Mouse (Mus musculus) heart, postnatal 0 days (tissue): Measurements from ENCODE around the gene Entpd8. TPM values are rescaled to one million over a fixed set of nuclear protein-coding genes. Genes with fewer than 3 reads are reported as not detected.

Source experiments
- ATAC-seq: fragments of 200-750 bp; cut with Nextera tagmentation; 2 replicates; pipeline ENCODE4 v1.8.0; 2017; ENCODE audit warnings: low read depth, moderate number of reproducible peaks, moderate library complexity; ENCODE audit not compliant: insufficient read depth
- DNase-seq: peaks from one replicate; pipeline ENCODE4 v3.0.0-alpha.2; 2016; ENCODE audit warnings: low spot score
- H3K27ac ChIP-seq: fragments of 300-500 bp; sonication (generic); 2 replicates; pipeline ENCODE4 v1.5.1; 2014; ENCODE audit warnings: low read depth, mild to moderate bottlenecking
- H3K27me3 ChIP-seq: fragments of 300-500 bp; sonication (generic); 2 replicates; pipeline ENCODE4 v1.6.1; 2014; ENCODE audit warnings: low read length, mixed read lengths; ENCODE audit not compliant: control insufficient read depth, insufficient read depth
- H3K36me3 ChIP-seq: fragments of 300-500 bp; sonication (generic); replicated peaks from 2 replicates; pipeline ENCODE4 v1.6.1; 2014; ENCODE audit warnings: low read length, mixed read lengths; ENCODE audit not compliant: control insufficient read depth, insufficient read depth
- H3K4me1 ChIP-seq: fragments of 300-500 bp; sonication (generic); 2 replicates; pipeline ENCODE4 v1.6.1; 2014; ENCODE audit warnings: antibody characterized with exemption; ENCODE audit not compliant: control insufficient read depth, insufficient read depth
- H3K4me2 ChIP-seq: fragments of 300-500 bp; sonication (generic); 2 replicates; pipeline ENCODE4 v1.6.1; 2014; ENCODE audit warnings: low read depth, mild to moderate bottlenecking, low read length, moderate library complexity
- H3K4me3 ChIP-seq: fragments of 300-500 bp; sonication (generic); 2 replicates; pipeline ENCODE4 v1.5.1; 2014; ENCODE audit warnings: low read depth, low read length
- H3K9ac ChIP-seq: fragments of 300-500 bp; sonication (generic); replicated peaks from 2 replicates; pipeline ENCODE4 v1.6.1; 2014; ENCODE audit warnings: low read depth, low read length, mixed read lengths
- H3K9me3 ChIP-seq: fragments of 300-500 bp; sonication (generic); replicated peaks from 2 replicates; pipeline ENCODE4 v1.6.1; 2016; ENCODE audit warnings: low read length; ENCODE audit not compliant: control insufficient read depth
- CTCF ChIP-seq: IDR thresholded peaks from 2 replicates; pipeline ENCODE4 v1.5.1; 2016; ENCODE audit warnings: antibody characterized with exemption, control low read depth, low read depth
- EP300 ChIP-seq: IDR thresholded peaks from 2 replicates; pipeline ENCODE4 v1.6.1; 2016; ENCODE audit warnings: antibody characterized with exemption, low read depth
- WGBS: fragments of 180-500 bp; shearing (Covaris S2); extraction: QIAGEN DNeasy Blood & Tissue Kit; methylation state at CpG from one replicate; pipeline ENCODE4 v1.1.7; 2014; 5-methylcytosine and 5-hydroxymethylcytosine counted together
- polyA plus RNA-seq: library from polyadenylated mRNA; unstranded; fragments of >200 nt; fragmentation: Nextera tagmentation; extraction: Ambion mirVana; gene quantifications from 2 replicates; pipeline ENCODE4 v1.2.1, GENCODE M21; 2015
- total RNA-seq: library from RNA; depleted of rRNA; stranded (reverse); fragments of >200 nt; gene quantifications from 2 replicates; pipeline ENCODE4 v1.2.3, GENCODE M21; 2014; ENCODE audit warnings: low replicate concordance

The Entpd8 gene
- total and polyA plus RNA-seq, 2 experiments from 2014 or later = not detected

DNA sequence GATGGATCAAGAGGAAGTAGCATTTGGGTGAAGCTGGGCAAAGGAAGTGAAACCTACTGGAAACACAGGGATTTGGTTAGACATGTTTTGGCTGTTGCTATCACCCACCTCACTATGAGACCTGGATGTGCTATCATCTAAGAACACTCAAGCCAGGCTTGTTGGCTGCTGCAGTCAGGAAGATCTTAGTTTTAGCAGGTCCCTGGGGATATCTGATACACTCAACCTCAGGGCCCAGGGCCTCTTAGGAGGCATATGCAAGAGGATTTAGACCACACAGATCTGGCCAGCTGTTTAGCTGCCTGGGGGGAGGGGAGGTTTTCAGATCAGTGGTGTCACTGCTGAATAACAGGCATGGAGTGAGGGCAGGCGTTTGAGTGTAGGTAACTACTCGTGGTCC lies 35.3 kb downstream of the Entpd8 start:
- H3K4me3 ChIP-seq = no peak overlapping the region
- TF ChIP-seq CTCF = no peak
- TF ChIP-seq EP300 = no peak
- H3K9me3 ChIP-seq = no peaks in the 10 kb centered on the region
- H3K4me2 ChIP-seq = no peak overlapping the region
- ATAC-seq (no peak), DNase-seq (no peak)
- no peaks in the 10 kb centered on the region for H3K27me3 ChIP-seq
- H3K27ac ChIP-seq = no peak overlapping the region
- H3K9ac ChIP-seq = no peak overlapping the region
- WGBS = 33% methylated on average over 2 of the region's 2 CpGs
- no peaks in the 10 kb centered on the region for H3K36me3 ChIP-seq
- peaks cover 6% of the 10 kb centered on the region; the same call in 1 of the 2 replicates for H3K4me1 ChIP-seq

DNA sequence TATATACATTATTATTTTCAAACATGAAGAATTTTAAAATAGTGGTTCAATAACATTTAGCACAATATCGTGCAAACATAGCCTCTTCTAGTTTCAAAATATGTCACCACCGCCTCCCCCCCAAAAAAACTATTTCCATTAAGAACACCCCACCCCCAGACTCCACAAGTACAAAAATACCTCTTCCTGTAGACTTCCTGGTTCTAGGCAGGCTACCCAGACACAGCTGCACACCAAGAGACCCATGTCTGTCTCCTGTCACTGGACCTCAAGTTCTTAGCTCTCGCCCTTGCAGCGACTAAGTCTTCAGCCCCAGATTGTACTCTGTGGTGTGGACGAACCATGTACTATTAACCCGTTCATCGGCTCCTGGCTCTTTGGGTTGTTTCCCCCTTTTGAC lies 40.9 kb downstream of the Entpd8 start:
- no peak for ATAC-seq
- WGBS = 56% methylated on average over 7 of the region's 7 CpGs
- H3K9ac ChIP-seq = no peak overlapping the region
- no peak overlapping the region for H3K4me3 ChIP-seq
- no peaks in the 10 kb centered on the region for H3K4me1 ChIP-seq
- no peak overlapping the region for H3K27ac ChIP-seq
- H3K9me3 ChIP-seq = no peaks in the 10 kb centered on the region
- no peak for DNase-seq
- H3K27me3 ChIP-seq = no peaks in the 10 kb centered on the region
- no peak overlapping the region for H3K4me2 ChIP-seq
- no peak for TF ChIP-seq CTCF
- H3K36me3 ChIP-seq = no peaks in the 10 kb centered on the region

DNA sequence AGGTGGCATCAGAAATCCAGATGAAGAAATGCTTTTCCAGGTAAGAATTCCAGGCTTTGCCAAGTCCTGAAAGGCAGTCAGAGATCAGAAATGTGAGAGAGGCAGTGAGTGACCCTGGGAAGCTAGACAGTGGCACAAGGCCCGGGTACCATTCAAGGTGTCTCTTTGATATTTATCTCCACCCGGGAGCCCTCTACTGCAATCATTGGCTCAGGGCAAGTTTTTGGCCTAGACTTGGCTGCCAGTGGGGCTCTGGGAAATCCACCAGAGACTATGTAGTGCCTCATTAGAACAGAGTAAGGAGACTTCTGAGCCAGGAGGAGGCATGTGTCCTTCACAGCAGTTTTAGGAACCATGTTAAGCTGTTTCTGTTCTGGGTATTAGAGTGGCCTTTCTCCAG lies 42.6 kb downstream of the Entpd8 start:
- WGBS = 51% methylated on average over 2 of the region's 2 CpGs
- DNase-seq = no peak
- H3K4me3 ChIP-seq = no peak overlapping the region

DNA sequence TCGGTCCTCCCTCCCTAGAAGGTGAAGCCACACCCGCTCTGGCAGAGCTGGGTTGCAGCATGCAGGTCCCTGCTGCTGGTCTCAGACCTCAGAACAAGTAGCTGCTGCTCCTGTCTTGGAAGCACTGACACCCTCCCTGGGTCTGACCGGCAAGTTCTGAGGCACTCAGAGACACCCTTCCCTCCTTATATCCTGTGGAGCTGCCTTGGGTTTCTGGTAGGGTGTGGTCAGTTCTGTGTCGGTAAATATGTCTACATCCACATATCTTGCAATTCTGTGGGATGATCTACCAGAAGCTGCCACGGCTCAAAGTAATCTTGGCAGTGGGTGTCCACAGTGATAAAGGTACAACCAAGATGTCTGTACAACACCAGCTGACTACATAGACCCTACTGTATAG lies 43.4 kb downstream of the Entpd8 start:
- Histone ChIP-seq H3K27me3 (no peaks in the 10 kb centered on the region), H3K36me3 (no peaks in the 10 kb centered on the region), H3K4me2 (no peak overlapping the region), H3K27ac (no peak overlapping the region), H3K9ac (no peak overlapping the region), H3K9me3 (no peaks in the 10 kb centered on the region), H3K4me1 (peaks cover 18% of the 10 kb centered on the region), H3K4me3 (no peak overlapping the region)
- no peak for DNase-seq
- TF ChIP-seq CTCF (no peak), EP300 (no peak)
- 67% methylated on average over 5 of the region's 5 CpGs for WGBS
- no peak for ATAC-seq

More for the DNA sequence above, 42.6 kb downstream of the Entpd8 start:
- TF ChIP-seq CTCF (no peak), EP300 (no peak)
- Histone ChIP-seq H3K27ac (no peak overlapping the region), H3K4me2 (no peak overlapping the region), H3K9me3 (no peaks in the 10 kb centered on the region), H3K27me3 (no peaks in the 10 kb centered on the region), H3K4me1 (peaks cover 9% of the 10 kb centered on the region; the same call in 1 of the 2 replicates), H3K9ac (no peak overlapping the region), H3K36me3 (no peaks in the 10 kb centered on the region)
- ATAC-seq = no peak

DNA sequence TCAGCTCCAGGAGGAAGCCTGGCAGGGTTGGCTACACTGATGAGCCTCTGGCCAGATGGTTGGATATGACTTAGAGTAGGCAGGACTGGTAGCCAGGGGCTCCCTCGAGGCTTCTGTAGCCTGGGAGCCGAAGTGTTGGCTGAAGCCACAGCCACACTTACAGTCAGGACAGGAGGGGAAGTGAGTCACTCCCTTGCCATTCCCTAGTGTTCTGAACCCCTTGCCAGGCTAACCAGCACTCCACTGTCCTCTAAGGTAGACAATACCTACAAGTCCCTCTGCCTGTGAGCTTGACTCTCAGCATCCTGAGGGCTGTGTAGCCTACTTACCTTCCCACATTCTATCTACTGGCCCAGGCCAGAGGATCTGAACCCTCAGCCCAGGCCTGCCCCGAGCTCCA lies 44.3 kb downstream of the Entpd8 start:
- 52% methylated on average over 3 of the region's 3 CpGs for WGBS
- no peaks in the 10 kb centered on the region for H3K36me3 ChIP-seq
- H3K4me1 ChIP-seq = peaks cover 22% of the 10 kb centered on the region
- H3K4me2 ChIP-seq = no peak overlapping the region
- H3K27me3 ChIP-seq = no peaks in the 10 kb centered on the region
- TF ChIP-seq CTCF = no peak
- no peak for TF ChIP-seq EP300
- no peak overlapping the region for H3K9ac ChIP-seq
- H3K9me3 ChIP-seq = no peaks in the 10 kb centered on the region
- H3K4me3 ChIP-seq = no peak overlapping the region
- no peak for ATAC-seq
- DNase-seq = no peak
- H3K27ac ChIP-seq = no peak overlapping the region

DNA sequence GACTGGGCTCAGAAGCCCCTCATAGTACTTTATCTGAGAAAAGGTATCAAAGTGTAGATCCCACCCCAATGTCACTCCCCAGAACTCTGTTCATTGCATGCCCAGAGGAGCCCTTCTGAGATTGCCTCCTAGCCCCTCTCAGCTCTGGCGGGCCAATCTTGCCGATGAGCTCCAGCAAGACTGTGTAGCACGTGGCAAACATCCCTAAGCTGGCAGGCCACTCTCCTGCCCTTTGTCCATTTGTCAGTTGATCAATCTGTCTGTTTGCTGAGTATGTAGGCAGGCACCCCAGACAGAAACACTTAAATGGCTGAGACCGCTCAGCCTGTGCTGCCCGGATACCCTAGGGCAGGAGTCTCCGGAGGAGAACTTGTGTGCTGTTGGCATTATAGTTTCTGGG lies 45.0 kb downstream of the Entpd8 start:
- no peak for DNase-seq
- no peaks in the 10 kb centered on the region for H3K9me3 ChIP-seq
- no peak overlapping the region for H3K4me3 ChIP-seq
- no peak overlapping the region for H3K9ac ChIP-seq
- H3K4me1 ChIP-seq = peaks cover 22% of the 10 kb centered on the region
- TF ChIP-seq CTCF (no peak), EP300 (no peak)
- WGBS = 92% methylated on average over 6 of the region's 6 CpGs
- H3K27me3 ChIP-seq = no peaks in the 10 kb centered on the region
- H3K36me3 ChIP-seq = no peaks in the 10 kb centered on the region
- H3K27ac ChIP-seq = no peak overlapping the region
- ATAC-seq = no peak
- H3K4me2 ChIP-seq = no peak overlapping the region
